8 mouse cellular contexts compared by ENCODE assay signal in genomic region chr5:112277906-112278470, GRCm38 (mm10). TPM values are rescaled to one million over a fixed set of nuclear protein-coding genes. Genes with fewer than 3 reads are reported as not detected.
DNase-seq lines count a peak whose midpoint lies in the region; ATAC-seq and TF ChIP-seq lines count a peak whose summit lies in the region.

No protein-coding gene starts in this region.

- H3K27me3 ChIP-seq in heart, adult 2 months (ENCODE audit: control insufficient read depth, insufficient read depth, low read length) = no peaks in the 10 kb centered on the region
- H3K27me3 ChIP-seq in limb, embryonic 14.5 days (ENCODE audit: control insufficient read depth, insufficient read depth, low read length) = no peaks in the 10 kb centered on the region
- no peaks in the 10 kb centered on the region for H3K27me3 ChIP-seq in stomach, embryonic 16.5 days (ENCODE audit: control insufficient read depth, insufficient read depth, low read length)

- no peaks in the 10 kb centered on the region for H3K9me3 ChIP-seq in limb, embryonic 14.5 days (ENCODE audit: control insufficient read depth, low read length)
- no peaks in the 10 kb centered on the region for H3K9me3 ChIP-seq in stomach, embryonic 16.5 days (replicated peaks; ENCODE audit: control insufficient read depth, low read length)

- intact Hi-C loops in heart, adult 2 months (cut with DNase I) = no loop called here
- intact Hi-C loops in gastrocnemius, postnatal 36 days (cut with DNase I) = loop anchor here (5.0 kb wide), 3 partner anchors 36 to 64 kb away; partner anchors contain the start of genes Hps4, Srrd and Tfip11

- no peak for DNase-seq in heart, adult 2 months
- DNase-seq in heart, postnatal 4 days = no peak
- peak; percentile 23 for DNase-seq in thymus, postnatal 14 days
- no peak for DNase-seq in thymus, postnatal 0 days (ENCODE audit: low spot score)
- no peak for DNase-seq in limb, embryonic 14.5 days (ENCODE audit: low spot score)
- DNase-seq in frontal cortex, postnatal 14 days (ENCODE audit: low spot score in 2 of 2) = no peak
- no peak for DNase-seq in gastrocnemius, postnatal 36 days

- H3K4me1 ChIP-seq in heart, adult 2 months (ENCODE audit: control insufficient read depth, insufficient read depth, low read length) = peaks cover 33% of the 10 kb centered on the region
- H3K4me1 ChIP-seq in limb, embryonic 14.5 days (ENCODE audit: control insufficient read depth, insufficient read depth, low read length) = peaks cover 18% of the 10 kb centered on the region
- H3K4me1 ChIP-seq in stomach, embryonic 16.5 days (ENCODE audit: control insufficient read depth, insufficient read depth, low read length) = peaks cover 54% of the 10 kb centered on the region

- H3K4me2 ChIP-seq in limb, embryonic 14.5 days (replicated peaks; ENCODE audit: low read depth, low read length, severe bottlenecking) = peak overlapping the region; percentile 63
- H3K4me2 ChIP-seq in stomach, embryonic 16.5 days (ENCODE audit: low read depth, low read length) = peak overlapping the region; percentile 89

- ATAC-seq in limb, embryonic 14.5 days (ENCODE audit: low FRiP score, low read depth) = no peak
- no peak for ATAC-seq in stomach, embryonic 16.5 days (ENCODE audit: insufficient read depth, low FRiP score)

- no peaks in the 10 kb centered on the region; the same call in 1 of the 2 replicates for H3K79me2 ChIP-seq in heart, adult 2 months (replicated peaks; ENCODE audit: control insufficient read depth, insufficient read depth, low read length)

- TF ChIP-seq EP300 in heart, adult 2 months (IDR thresholded peaks at IDR 0.05; ENCODE audit: insufficient read depth, low read depth, low read length) = no peak

- H3K4me3 ChIP-seq in heart, adult 2 months = peak overlapping the region; percentile 62
- peak overlapping the region; percentile 80 for H3K4me3 ChIP-seq in limb, embryonic 14.5 days (replicated peaks; ENCODE audit: low read length)
- H3K4me3 ChIP-seq in stomach, embryonic 16.5 days (replicated peaks; ENCODE audit: low read length) = peak overlapping the region; percentile 84

- no peak for TF ChIP-seq POLR2A in heart, adult 2 months (IDR thresholded peaks at IDR 0.05; ENCODE audit: insufficient read depth, low read depth, low read length)
- TF ChIP-seq POLR2A in limb, embryonic 14.5 days (IDR thresholded peaks at IDR 0.05; ENCODE audit: borderline replicate concordance, extremely low read depth, insufficient read depth, insufficient read length) = no peak

- H3K9ac ChIP-seq in heart, adult 2 months (ENCODE audit: low read depth, low read length) = no peak overlapping the region
- no peak overlapping the region for H3K9ac ChIP-seq in limb, embryonic 14.5 days (ENCODE audit: low read depth, low read length, severe bottlenecking)
- 0 out of 2 replicates have a peak overlapping the region, but pooled peaks have one; percentile 87 for H3K9ac ChIP-seq in stomach, embryonic 16.5 days (ENCODE audit: low read length)

- H3K36me3 ChIP-seq in heart, adult 2 months (ENCODE audit: control insufficient read depth, insufficient read depth, low read length) = no peaks in the 10 kb centered on the region; the same call in 1 of the 2 replicates
- H3K36me3 ChIP-seq in limb, embryonic 14.5 days (ENCODE audit: control insufficient read depth, insufficient read depth, low read length) = no peaks in the 10 kb centered on the region; the same call in 1 of the 2 replicates
- no peaks in the 10 kb centered on the region for H3K36me3 ChIP-seq in stomach, embryonic 16.5 days (ENCODE audit: control insufficient read depth, insufficient read depth, low read length)

- H3K27ac ChIP-seq in heart, adult 2 months = peak overlapping the region; percentile 40; the same call in 1 of the 2 replicates
- H3K27ac ChIP-seq in limb, embryonic 14.5 days (replicated peaks; ENCODE audit: low read depth, low read length) = no peak overlapping the region
- no peak overlapping the region for H3K27ac ChIP-seq in stomach, embryonic 16.5 days (ENCODE audit: low read length)

- 60% methylated on average over 11 of the region's 11 CpGs for WGBS in heart, adult 2 months
- WGBS in limb, embryonic 14.5 days = 92% methylated on average over 11 of the region's 11 CpGs
- 81% methylated on average over 11 of the region's 11 CpGs for WGBS in stomach, embryonic 16.5 days

- no peak for TF ChIP-seq CTCF in heart, adult 2 months (IDR thresholded peaks at IDR 0.05)

RNA-seq across cellular contexts. Expression of gene Tpst2, which starts 1.5 kb away (rescaled TPM):
- total RNA-seq in heart, adult 2 months (2021) = 10 to 100 TPM; 38.3 to 43.6 TPM
- 36.9 and 37.7 TPM in 2 replicates for polyA plus RNA-seq in heart, adult 2 months (2012; rRNA removed)
- total RNA-seq in heart, postnatal 4 days (2021) = 10 to 100 TPM; 44.4 to 45.6 TPM
- 44.6 and 45.3 TPM in 2 replicates for polyA plus RNA-seq in thymus, postnatal 0 days (2015; fragmentation: Nextera tagmentation; extraction: Ambion mirVana)
- polyA plus RNA-seq in limb, embryonic 14.5 days (2012; rRNA removed) = 37.0 and 41.4 TPM in 2 replicates
- 39.7 and 46.5 TPM in 2 replicates for polyA plus RNA-seq in limb, embryonic 14.5 days (2014; fragmentation: Nextera tagmentation; extraction: Ambion mirVana)
- 40.0 and 43.0 TPM in 2 replicates for polyA plus RNA-seq in stomach, embryonic 16.5 days (2015; fragmentation: Nextera tagmentation; extraction: Ambion mirVana)
- total RNA-seq in gastrocnemius, postnatal 36 days (2021) = 10 to 100 TPM; 14.4 to 17.0 TPM

RNA-seq across cellular contexts. Expression of gene Crybb1, which starts 22.4 kb away (rescaled TPM):
- 1 to 10 TPM; 1.5 to 3.3 TPM for total RNA-seq in heart, adult 2 months (2021)
- polyA plus RNA-seq in heart, adult 2 months (2012; rRNA removed) = 2.1 and 2.3 TPM in 2 replicates
- total RNA-seq in heart, postnatal 4 days (2021) = not detected
- polyA plus RNA-seq in thymus, postnatal 0 days (2015; fragmentation: Nextera tagmentation; extraction: Ambion mirVana) = 0.49 and 0.74 TPM in 2 replicates
- 0.50 and 0.54 TPM in 2 replicates for polyA plus RNA-seq in limb, embryonic 14.5 days (2012; rRNA removed)
- polyA plus RNA-seq in limb, embryonic 14.5 days (2014; fragmentation: Nextera tagmentation; extraction: Ambion mirVana) = 1.9 and 2.2 TPM in 2 replicates
- 4.0 and 4.1 TPM in 2 replicates for polyA plus RNA-seq in stomach, embryonic 16.5 days (2015; fragmentation: Nextera tagmentation; extraction: Ambion mirVana)
- 1 to 10 TPM; 2.4 to 4.1 TPM for total RNA-seq in gastrocnemius, postnatal 36 days (2021)

RNA-seq across cellular contexts. Expression of gene Cryba4, which starts 25.7 kb away (rescaled TPM):
- 1 to 10 TPM; 5.3 to 7.1 TPM for total RNA-seq in heart, adult 2 months (2021)
- 14.4 and 33.8 TPM in 2 replicates for polyA plus RNA-seq in heart, adult 2 months (2012; rRNA removed)
- total RNA-seq in heart, postnatal 4 days (2021) = 1 to 10 TPM; 1.7 to 2.3 TPM
- polyA plus RNA-seq in thymus, postnatal 0 days (2015; fragmentation: Nextera tagmentation; extraction: Ambion mirVana) = 1.2 and 1.8 TPM in 2 replicates
- 1.2 and 2.3 TPM in 2 replicates for polyA plus RNA-seq in limb, embryonic 14.5 days (2012; rRNA removed)
- polyA plus RNA-seq in limb, embryonic 14.5 days (2014; fragmentation: Nextera tagmentation; extraction: Ambion mirVana) = 1.8 and 2.1 TPM in 2 replicates
- polyA plus RNA-seq in stomach, embryonic 16.5 days (2015; fragmentation: Nextera tagmentation; extraction: Ambion mirVana) = 1.6 and 1.9 TPM in 2 replicates
- total RNA-seq in gastrocnemius, postnatal 36 days (2021) = under 1 TPM in 1 of 2 experiments, not detected in 1; 0.61 TPM

RNA-seq across cellular contexts. Expression of gene Tfip11, which starts 48.2 kb away (rescaled TPM):
- 10 to 100 TPM; 17.6 to 19.4 TPM for total RNA-seq in heart, adult 2 months (2021)
- polyA plus RNA-seq in heart, adult 2 months (2012; rRNA removed) = 16.0 and 18.5 TPM in 2 replicates
- total RNA-seq in heart, postnatal 4 days (2021) = 10 to 100 TPM; 20.3 to 20.5 TPM
- 26.9 and 27.9 TPM in 2 replicates for polyA plus RNA-seq in thymus, postnatal 0 days (2015; fragmentation: Nextera tagmentation; extraction: Ambion mirVana)
- polyA plus RNA-seq in limb, embryonic 14.5 days (2012; rRNA removed) = 33.4 and 35.2 TPM in 2 replicates
- 23.1 and 25.9 TPM in 2 replicates for polyA plus RNA-seq in limb, embryonic 14.5 days (2014; fragmentation: Nextera tagmentation; extraction: Ambion mirVana)
- 27.6 and 28.0 TPM in 2 replicates for polyA plus RNA-seq in stomach, embryonic 16.5 days (2015; fragmentation: Nextera tagmentation; extraction: Ambion mirVana)
- total RNA-seq in gastrocnemius, postnatal 36 days (2021) = 10 to 100 TPM; 12.0 to 12.4 TPM
